Mouse (Mus musculus) myocyte (in vitro differentiated cells): ENCODE measurements at regions not wholly inside any gene's neighbourhood (a gene's known extent, or its start where the extent isn't known, plus 50 kb on each side); places are given as distances from the start of the nearest gene placed in this dataset.

ENCODE experiments used
- H3K27me3 ChIP-seq: one replicate; pipeline ENCODE4 v1.6.1; 2011; ENCODE audit not compliant: control insufficient read depth, insufficient read depth, insufficient read length
- H3K36me3 ChIP-seq: one replicate; pipeline ENCODE4 v1.6.1; 2011; ENCODE audit not compliant: control insufficient read depth, insufficient read depth
- H3K4me2 ChIP-seq: one replicate; pipeline ENCODE4 v1.6.1; 2011; ENCODE audit warnings: low read depth, control low read depth
- H3K4me3 ChIP-seq: one replicate; pipeline ENCODE4 v1.5.1; 2011; ENCODE audit warnings: mild to moderate bottlenecking, control low read depth, moderate library complexity
- H3K79me2 ChIP-seq: one replicate; pipeline ENCODE4 v1.6.1; 2011; ENCODE audit not compliant: control insufficient read depth, insufficient read depth
- H3ac ChIP-seq: one replicate; pipeline ENCODE4 v1.6.1; 2011; ENCODE audit not compliant: control insufficient read depth, insufficient read length
- CEBPB ChIP-seq: IDR thresholded peaks from 2 replicates; pipeline ENCODE4 v1.6.1; 2011; ENCODE audit warnings: mild to moderate bottlenecking, moderate library complexity; ENCODE audit not compliant: poor library complexity, insufficient read depth, severe bottlenecking
- E2F4 ChIP-seq: IDR thresholded peaks from one replicate; pipeline ENCODE4 v1.6.1; 2011; ENCODE audit warnings: mild to moderate bottlenecking, control low read depth, moderate library complexity; ENCODE audit not compliant: insufficient read depth
- MAX ChIP-seq: IDR thresholded peaks from one replicate; pipeline ENCODE4 v1.6.1; 2011; ENCODE audit warnings: low read depth, mild to moderate bottlenecking, control low read depth
- MYOD1 ChIP-seq, 3 experiments: IDR thresholded peaks; one replicate each; pipeline ENCODE4 v1.6.1; 2011; ENCODE audit warnings: control low read depth in 2 of 3, low read depth in 2 of 3, mild to moderate bottlenecking in 2 of 3, moderate library complexity in 1 of 3; ENCODE audit not compliant: insufficient read length in 2 of 3, control insufficient read depth in 1 of 3
- MYOG ChIP-seq, 3 experiments: IDR thresholded peaks; one replicate each; pipeline ENCODE4 v1.6.1; 2011; ENCODE audit warnings: control low read depth in 2 of 3, low read depth in 2 of 3, mild to moderate bottlenecking in 2 of 3; ENCODE audit not compliant: insufficient read length in 2 of 3, control insufficient read depth in 1 of 3, insufficient read depth in 1 of 3
- POLR2A ChIP-seq: IDR thresholded peaks from one replicate; pipeline ENCODE4 v1.6.1; 2011; ENCODE audit warnings: low read depth, mild to moderate bottlenecking, control low read depth, moderate library complexity; ENCODE audit not compliant: insufficient read length
- POLR2AphosphoS2 ChIP-seq: IDR thresholded peaks from one replicate; pipeline ENCODE4 v1.6.1; 2011; ENCODE audit warnings: low read depth, control low read depth; ENCODE audit not compliant: insufficient read length
- REST ChIP-seq: IDR thresholded peaks from one replicate; pipeline ENCODE4 v1.6.1; 2011; ENCODE audit warnings: mild to moderate bottlenecking, control low read depth, moderate library complexity; ENCODE audit not compliant: insufficient read depth, insufficient read length
- SRF ChIP-seq: IDR thresholded peaks from one replicate; pipeline ENCODE4 v1.6.1; 2011; ENCODE audit warnings: low read depth; ENCODE audit not compliant: control insufficient read depth, insufficient read length
- TCF12 ChIP-seq: IDR thresholded peaks from one replicate; pipeline ENCODE4 v1.6.1; 2011; ENCODE audit warnings: mild to moderate bottlenecking, control low read depth; ENCODE audit not compliant: poor library complexity, insufficient read depth, severe bottlenecking
- TCF3 ChIP-seq: IDR thresholded peaks from one replicate; pipeline ENCODE4 v1.6.1; 2011; ENCODE audit warnings: low read depth, control low read depth; ENCODE audit not compliant: insufficient read length
- USF1 ChIP-seq: IDR thresholded peaks from one replicate; pipeline ENCODE4 v1.6.1; 2011; ENCODE audit warnings: low read depth, mild to moderate bottlenecking, control low read depth, moderate library complexity

- no peaks in the 10 kb centered on the region for H3K36me3 ChIP-seq
- H3K4me2 ChIP-seq, result no peak overlapping the region
- no peaks in the 10 kb centered on the region for H3K79me2 ChIP-seq
- TF ChIP-seq CEBPB (no peak), REST (no peak), SRF (no peak), E2F4 (no peak), USF1 (no peak)
- no peak overlapping the region for H3ac ChIP-seq
- no peak overlapping the region for H3K4me3 ChIP-seq
- H3K27me3 ChIP-seq, result no peaks in the 10 kb centered on the region
These were observed 379.8 kb downstream of the Fam19a5 start for GRCm38 (mm10) chr15:87923906-87924305.

GRCm38 (mm10) chr15:87936041-87936440 lies 391.9 kb downstream of the Fam19a5 start:
- Histone ChIP-seq H3K36me3 (no peaks in the 10 kb centered on the region), H3K4me3 (no peak overlapping the region), H3K4me2 (no peak overlapping the region), H3K27me3 (no peaks in the 10 kb centered on the region), H3ac (no peak overlapping the region), H3K79me2 (no peaks in the 10 kb centered on the region)
- TF ChIP-seq POLR2A (no peak), SRF (no peak), TCF3 (no peak), TCF12 (no peak), MYOD1 (IDR thresholded peaks at IDR 0.05; ENCODE audit: control insufficient read depth in 1 of 3, insufficient read length in 2 of 3, low read depth in 2 of 3) (no peak), POLR2AphosphoS2 (no peak)

DNA sequence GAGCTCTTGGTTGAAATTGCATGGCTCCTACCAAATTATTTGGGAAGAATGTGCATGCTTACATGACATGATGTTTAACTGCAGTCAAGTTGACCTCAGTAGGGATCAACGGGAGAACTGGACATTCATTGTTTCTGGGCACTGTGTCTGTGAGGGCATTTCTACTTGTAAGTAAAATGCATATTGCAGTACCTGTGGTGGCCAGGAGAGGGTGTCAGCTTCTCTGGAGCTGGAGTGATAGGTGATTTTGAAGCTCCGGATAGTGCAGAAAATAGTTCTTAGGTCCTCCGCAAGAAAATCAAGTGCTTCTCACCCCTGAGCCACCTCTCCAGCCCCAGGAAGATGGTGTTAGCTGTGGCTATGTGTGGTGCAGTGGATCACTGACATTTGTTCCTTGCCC lies 396.7 kb downstream of the Fam19a5 start:
- H3K27me3 ChIP-seq, result no peaks in the 10 kb centered on the region
- no peak overlapping the region for H3K4me3 ChIP-seq
- no peak overlapping the region for H3ac ChIP-seq
- H3K36me3 ChIP-seq, result no peaks in the 10 kb centered on the region
- H3K4me2 ChIP-seq, result no peak overlapping the region
- TF ChIP-seq USF1 (no peak), POLR2AphosphoS2 (no peak), TCF3 (no peak), MYOG (IDR thresholded peaks at IDR 0.05; ENCODE audit: control insufficient read depth in 1 of 3, insufficient read depth in 1 of 3, insufficient read length in 2 of 3, low read depth in 2 of 3) (no peak), MYOD1 (IDR thresholded peaks at IDR 0.05; ENCODE audit: control insufficient read depth in 1 of 3, insufficient read length in 2 of 3, low read depth in 2 of 3) (no peak)
- H3K79me2 ChIP-seq, result no peaks in the 10 kb centered on the region

DNA sequence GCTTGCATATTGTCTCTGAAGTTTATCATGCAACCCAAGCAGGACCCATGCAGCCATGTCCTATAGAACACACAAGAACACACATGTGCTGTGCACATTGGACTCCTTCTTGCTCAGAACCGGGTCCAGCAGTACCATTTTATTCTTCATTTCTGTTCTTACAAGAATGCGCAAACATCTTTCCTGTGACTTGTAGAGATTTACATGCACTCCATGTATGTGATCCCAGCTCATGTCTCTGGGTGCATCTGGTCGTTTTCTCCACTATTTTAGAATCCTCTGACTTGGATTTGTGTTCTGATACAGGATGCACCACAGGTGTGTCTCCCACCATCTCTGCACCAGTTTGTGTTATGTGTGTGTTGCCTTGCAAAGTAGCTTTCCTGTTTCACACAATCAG lies 408.4 kb downstream of the Fam19a5 start:
- Histone ChIP-seq H3K79me2 (no peaks in the 10 kb centered on the region), H3ac (no peak overlapping the region), H3K4me3 (no peak overlapping the region), H3K4me2 (no peak overlapping the region), H3K27me3 (no peaks in the 10 kb centered on the region), H3K36me3 (no peaks in the 10 kb centered on the region)
- TF ChIP-seq CEBPB, result no peak
- no peak for TF ChIP-seq TCF3
- TF ChIP-seq MAX, result no peak
- no peak for TF ChIP-seq REST
- no peak for TF ChIP-seq POLR2A
- no peak for TF ChIP-seq SRF
- TF ChIP-seq POLR2AphosphoS2, result no peak
- no peak for TF ChIP-seq MYOG (IDR thresholded peaks at IDR 0.05; ENCODE audit: control insufficient read depth in 1 of 3, insufficient read depth in 1 of 3, insufficient read length in 2 of 3, low read depth in 2 of 3)

DNA sequence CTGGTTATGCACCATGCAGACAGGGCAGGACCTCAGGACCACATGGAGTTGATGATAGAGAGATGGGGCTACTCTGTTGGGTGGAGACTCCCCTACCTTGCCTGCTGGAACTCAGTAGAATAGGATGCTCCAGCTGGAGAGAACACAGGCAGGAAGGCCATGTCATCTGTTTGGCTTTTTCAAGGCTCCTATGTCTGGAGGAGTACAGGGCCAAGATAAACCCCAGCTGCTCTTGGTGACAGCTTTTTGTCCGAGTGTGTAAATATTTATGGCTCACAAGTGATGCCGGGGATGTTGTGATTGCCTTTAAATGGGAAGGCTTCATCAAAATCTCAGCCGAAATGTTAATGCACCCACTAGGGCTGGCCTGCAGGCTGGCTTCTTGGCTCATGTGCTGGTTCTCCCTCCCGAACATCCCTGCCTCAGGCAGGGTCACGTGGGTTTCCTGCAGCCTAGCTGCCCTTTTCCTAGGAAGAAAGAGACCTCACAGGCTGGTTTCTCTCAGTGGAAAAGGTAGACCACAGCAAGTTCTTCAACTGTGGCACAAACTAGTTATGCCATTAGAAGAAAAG lies 411.7 kb downstream of the Fam19a5 start:
- H3K4me2 ChIP-seq, result no peak overlapping the region
- no peaks in the 10 kb centered on the region for H3K36me3 ChIP-seq
- no peaks in the 10 kb centered on the region for H3K27me3 ChIP-seq
- TF ChIP-seq USF1 (no peak), MYOD1 (IDR thresholded peaks at IDR 0.05; ENCODE audit: control insufficient read depth in 1 of 3, insufficient read length in 2 of 3, low read depth in 2 of 3) (no peak), CEBPB (no peak), TCF12 (no peak), REST (no peak), MAX (no peak), E2F4 (no peak), TCF3 (no peak), POLR2A (no peak), MYOG (IDR thresholded peaks at IDR 0.05; ENCODE audit: control insufficient read depth in 1 of 3, insufficient read depth in 1 of 3, insufficient read length in 2 of 3, low read depth in 2 of 3) (no peak), SRF (no peak), POLR2AphosphoS2 (no peak)
- H3ac ChIP-seq, result no peak overlapping the region
- no peaks in the 10 kb centered on the region for H3K79me2 ChIP-seq
- no peak overlapping the region for H3K4me3 ChIP-seq
